Mouse (Mus musculus) monocyte, adult 2 months (primary cell): Measurements from ENCODE around the gene 4932415D10Rik.

ENCODE experiments used
- DNase-seq, 2 experiments: peaks; one replicate each; pipeline ENCODE4 v3.0.0; 2022; ENCODE audit warnings: low spot score in 2 of 2, low read depth in 1 of 2

The 4932415D10Rik gene

GRCm38 (mm10) chr10:82316482-82316881 lies at the start of gene 4932415D10Rik:
Gene 4932415D10Rik (minus strand): TSS chr10:82316582.
- no peak for DNase-seq

GRCm38 (mm10) chr10:82361911-82362310 lies 45.5 kb upstream of the 4932415D10Rik start:
- DNase-seq, result no peak

- no peak for DNase-seq
These were observed 39.0 kb upstream of the 4932415D10Rik start for GRCm38 (mm10) chr10:82355401-82355800.

- DNase-seq, result peak; percentile 24 to 55
These were observed 38.0 kb upstream of the 4932415D10Rik start, which contains the start of gene Gm4924 for GRCm38 (mm10) chr10:82354083-82355010. Gene Gm4924 (plus strand): TSS chr10:82354255.

GRCm38 (mm10) chr10:82329826-82330225 lies 13.4 kb upstream of the 4932415D10Rik start:
- no peak for DNase-seq

GRCm38 (mm10) chr10:82320134-82320533 lies 3.8 kb upstream of the 4932415D10Rik start:
- DNase-seq, result no peak

- DNase-seq, result no peak
These were observed 19.9 kb downstream of the 4932415D10Rik start for GRCm38 (mm10) chr10:82296440-82296839.

- no peak for DNase-seq
These were observed 59.1 kb downstream of the 4932415D10Rik start for GRCm38 (mm10) chr10:82257331-82257730.

- DNase-seq, result no peak
These were observed 71.4 kb downstream of the 4932415D10Rik start for GRCm38 (mm10) chr10:82245021-82245420.

- DNase-seq, result no peak
These were observed 75.0 kb downstream of the 4932415D10Rik start for GRCm38 (mm10) chr10:82241401-82241788.

GRCm38 (mm10) chr10:82240742-82241400 lies 75.5 kb downstream of the 4932415D10Rik start, which contains the start of gene Zfp938:
Gene Zfp938 (minus strand): TSS chr10:82241280.
- peak; percentile 3 to 33 for DNase-seq
